Mouse (Mus musculus): ENCODE results near the gene Etv6. TPM values are rescaled to one million over a fixed set of nuclear protein-coding genes. Genes with fewer than 3 reads are reported as not detected.

Etv6 gene
- polyA plus RNA-seq, 1 experiment from 2014 or later = 3.4 TPM

GRCm38 (mm10) chr6:134141616-134142165 lies 106.2 kb downstream of the Etv6 start:
- Histone ChIP-seq H3K4me1 (ENCODE audit: control insufficient read depth, insufficient read depth, low read length) (peaks cover 2% of the 10 kb centered on the region; the same call in 1 of the 2 replicates), H3K9ac (ENCODE audit: low read depth, low read length) (no peak overlapping the region), H3K9me3 (replicated peaks; ENCODE audit: control insufficient read depth, low read length, poor library complexity, severe bottlenecking) (no peaks in the 10 kb centered on the region), H3K4me3 (ENCODE audit: low read depth, low read length) (no peak overlapping the region), H3K27ac (ENCODE audit: low read length) (no peak overlapping the region), H3K36me3 (ENCODE audit: control insufficient read depth, insufficient read depth, low read length) (no peaks in the 10 kb centered on the region), H3K27me3 (ENCODE audit: control insufficient read depth, insufficient read depth, low read depth, low read length) (no peaks in the 10 kb centered on the region), H3K4me2 (ENCODE audit: low read length) (no peak overlapping the region)
- 0 out of 2 replicates have a peak, but pooled peaks have one; percentile 15 for ATAC-seq
- WGBS = 46% methylated on average over 1 of the region's 1 CpGs

GRCm38 (mm10) chr6:134142700-134143099 lies 107.2 kb downstream of the Etv6 start:
- ATAC-seq = no peak

GRCm38 (mm10) chr6:134143649-134144097 lies 108.2 kb downstream of the Etv6 start:
- Histone ChIP-seq H3K27me3 (ENCODE audit: control insufficient read depth, insufficient read depth, low read depth, low read length) (no peaks in the 10 kb centered on the region), H3K4me1 (ENCODE audit: control insufficient read depth, insufficient read depth, low read length) (peaks cover 13% of the 10 kb centered on the region), H3K27ac (ENCODE audit: low read length) (0 out of 2 replicates have a peak overlapping the region, but pooled peaks have one; percentile 8), H3K36me3 (ENCODE audit: control insufficient read depth, insufficient read depth, low read length) (no peaks in the 10 kb centered on the region), H3K9ac (ENCODE audit: low read depth, low read length) (no peak overlapping the region), H3K9me3 (replicated peaks; ENCODE audit: control insufficient read depth, low read length, poor library complexity, severe bottlenecking) (no peaks in the 10 kb centered on the region), H3K4me2 (ENCODE audit: low read length) (no peak overlapping the region), H3K4me3 (ENCODE audit: low read depth, low read length) (no peak overlapping the region)
- 61% methylated on average over 3 of the region's 3 CpGs for WGBS
- no peak for ATAC-seq

More at GRCm38 (mm10) chr6:134142700-134143099, 107.2 kb downstream of the Etv6 start:
- H3K4me3 ChIP-seq (ENCODE audit: low read depth, low read length) = no peak overlapping the region
- no peaks in the 10 kb centered on the region for H3K27me3 ChIP-seq (ENCODE audit: control insufficient read depth, insufficient read depth, low read depth, low read length)
- no peak overlapping the region for H3K4me2 ChIP-seq (ENCODE audit: low read length)
- no peaks in the 10 kb centered on the region for H3K36me3 ChIP-seq (ENCODE audit: control insufficient read depth, insufficient read depth, low read length)
- WGBS = 73% methylated on average over 11 of the region's 11 CpGs
- H3K4me1 ChIP-seq (ENCODE audit: control insufficient read depth, insufficient read depth, low read length) = peaks cover 6% of the 10 kb centered on the region
- no peaks in the 10 kb centered on the region for H3K9me3 ChIP-seq (replicated peaks; ENCODE audit: control insufficient read depth, low read length, poor library complexity, severe bottlenecking)
- H3K27ac ChIP-seq (ENCODE audit: low read length) = no peak overlapping the region
- no peak overlapping the region for H3K9ac ChIP-seq (ENCODE audit: low read depth, low read length)

GRCm38 (mm10) chr6:134144231-134145130 lies 109.0 kb downstream of the Etv6 start:
- no peak for ATAC-seq
- H3K27ac ChIP-seq (ENCODE audit: low read length) = 0 out of 2 replicates have a peak overlapping the region, but pooled peaks have one; percentile 8

GRCm38 (mm10) chr6:134147596-134148442 lies 112.3 kb downstream of the Etv6 start:
- no peak overlapping the region for H3K9ac ChIP-seq (ENCODE audit: low read depth, low read length)
- peak; percentile 57 for ATAC-seq
- no peak overlapping the region for H3K27ac ChIP-seq (ENCODE audit: low read length)
- H3K4me3 ChIP-seq (ENCODE audit: low read depth, low read length) = no peak overlapping the region
- no peaks in the 10 kb centered on the region for H3K9me3 ChIP-seq (replicated peaks; ENCODE audit: control insufficient read depth, low read length, poor library complexity, severe bottlenecking)
- WGBS = 38% methylated on average over 22 of the region's 22 CpGs
- H3K27me3 ChIP-seq (ENCODE audit: control insufficient read depth, insufficient read depth, low read depth, low read length) = no peaks in the 10 kb centered on the region
- H3K4me1 ChIP-seq (ENCODE audit: control insufficient read depth, insufficient read depth, low read length) = peaks cover 19% of the 10 kb centered on the region
- no peaks in the 10 kb centered on the region for H3K36me3 ChIP-seq (ENCODE audit: control insufficient read depth, insufficient read depth, low read length)
- H3K4me2 ChIP-seq (ENCODE audit: low read length) = peak overlapping the region; percentile 17

More at GRCm38 (mm10) chr6:134144231-134145130, 109.0 kb downstream of the Etv6 start:
- Histone ChIP-seq H3K36me3 (ENCODE audit: control insufficient read depth, insufficient read depth, low read length) (no peaks in the 10 kb centered on the region), H3K27me3 (ENCODE audit: control insufficient read depth, insufficient read depth, low read depth, low read length) (no peaks in the 10 kb centered on the region), H3K4me1 (ENCODE audit: control insufficient read depth, insufficient read depth, low read length) (peaks cover 15% of the 10 kb centered on the region), H3K4me3 (ENCODE audit: low read depth, low read length) (no peak overlapping the region), H3K4me2 (ENCODE audit: low read length) (no peak overlapping the region), H3K9ac (ENCODE audit: low read depth, low read length) (no peak overlapping the region), H3K9me3 (replicated peaks; ENCODE audit: control insufficient read depth, low read length, poor library complexity, severe bottlenecking) (no peaks in the 10 kb centered on the region)
- 80% methylated on average over 15 of the region's 15 CpGs for WGBS

- no peaks in the 10 kb centered on the region for H3K36me3 ChIP-seq (ENCODE audit: control insufficient read depth, insufficient read depth, low read length)
- WGBS = 25% methylated on average over 7 of the region's 7 CpGs
- no peak overlapping the region for H3K9ac ChIP-seq (ENCODE audit: low read depth, low read length)
- no peak overlapping the region for H3K4me3 ChIP-seq (ENCODE audit: low read depth, low read length)
- ATAC-seq = peak; percentile 16
- no peak overlapping the region for H3K4me2 ChIP-seq (ENCODE audit: low read length)
- no peaks in the 10 kb centered on the region for H3K9me3 ChIP-seq (replicated peaks; ENCODE audit: control insufficient read depth, low read length, poor library complexity, severe bottlenecking)
- H3K27me3 ChIP-seq (ENCODE audit: control insufficient read depth, insufficient read depth, low read depth, low read length) = no peaks in the 10 kb centered on the region
- H3K4me1 ChIP-seq (ENCODE audit: control insufficient read depth, insufficient read depth, low read length) = peaks cover 19% of the 10 kb centered on the region
- no peak overlapping the region for H3K27ac ChIP-seq (ENCODE audit: low read length)
Measured at GRCm38 (mm10) chr6:134148443-134148942, 113.0 kb downstream of the Etv6 start.

GRCm38 (mm10) chr6:134149606-134150005 lies 114.1 kb downstream of the Etv6 start:
- Histone ChIP-seq H3K4me2 (ENCODE audit: low read length) (no peak overlapping the region), H3K4me3 (ENCODE audit: low read depth, low read length) (no peak overlapping the region), H3K9me3 (replicated peaks; ENCODE audit: control insufficient read depth, low read length, poor library complexity, severe bottlenecking) (no peaks in the 10 kb centered on the region), H3K36me3 (ENCODE audit: control insufficient read depth, insufficient read depth, low read length) (no peaks in the 10 kb centered on the region), H3K27ac (ENCODE audit: low read length) (no peak overlapping the region), H3K9ac (ENCODE audit: low read depth, low read length) (no peak overlapping the region), H3K27me3 (ENCODE audit: control insufficient read depth, insufficient read depth, low read depth, low read length) (no peaks in the 10 kb centered on the region), H3K4me1 (ENCODE audit: control insufficient read depth, insufficient read depth, low read length) (peaks cover 17% of the 10 kb centered on the region)
- ATAC-seq = no peak
- WGBS = 90% methylated on average over 7 of the region's 7 CpGs

- H3K4me1 ChIP-seq (ENCODE audit: control insufficient read depth, insufficient read depth, low read length) = peaks cover 21% of the 10 kb centered on the region
Measured at GRCm38 (mm10) chr6:134151022-134151680, 115.7 kb downstream of the Etv6 start.

More at GRCm38 (mm10) chr6:134151022-134151680, 115.7 kb downstream of the Etv6 start:
- H3K27me3 ChIP-seq (ENCODE audit: control insufficient read depth, insufficient read depth, low read depth, low read length) = no peaks in the 10 kb centered on the region
- no peak for ATAC-seq
- H3K4me2 ChIP-seq (ENCODE audit: low read length) = no peak overlapping the region
- H3K27ac ChIP-seq (ENCODE audit: low read length) = no peak overlapping the region
- H3K9me3 ChIP-seq (replicated peaks; ENCODE audit: control insufficient read depth, low read length, poor library complexity, severe bottlenecking) = no peaks in the 10 kb centered on the region
- H3K36me3 ChIP-seq (ENCODE audit: control insufficient read depth, insufficient read depth, low read length) = no peaks in the 10 kb centered on the region
- no peak overlapping the region for H3K4me3 ChIP-seq (ENCODE audit: low read depth, low read length)
- H3K9ac ChIP-seq (ENCODE audit: low read depth, low read length) = no peak overlapping the region
- 74% methylated on average over 15 of the region's 15 CpGs for WGBS

Data from midbrain, embryonic 16.5 days (tissue).